Mouse (Mus musculus): ENCODE data around the gene Mpp3. TPM values are rescaled to one million over a fixed set of nuclear protein-coding genes. Genes with fewer than 3 reads are reported as not detected.

Gene Mpp3
- 57.9 and 60.4 TPM in 2 replicates for polyA plus RNA-seq (2012; rRNA removed)

- no peak within 1 kb of the TSS for H3K27ac ChIP-seq (ENCODE audit: insufficient read depth, low read length)
- TF ChIP-seq CTCF (IDR thresholded peaks at IDR 0.05; ENCODE audit: extremely low read depth, insufficient read depth, low read length) (no peak), POLR2A (IDR thresholded peaks at IDR 0.05; ENCODE audit: extremely low read depth, insufficient read depth, low read length) (no peak)
- peaks cover 9% of the 10 kb centered on the region for H3K4me1 ChIP-seq (ENCODE audit: control insufficient read depth, insufficient read depth, low read length)
- peak within 1 kb of the TSS; percentile 90; the same call in 1 of the 2 replicates for H3K4me3 ChIP-seq (ENCODE audit: insufficient read depth, low read length)
These were observed at the start of gene Mpp3 for GRCm38 (mm10) chr11:102028087-102028816. TSS of gene Mpp3 (minus strand) at chr11:102028461.

GRCm38 (mm10) chr11:102073722-102074121, 45.5 kb upstream of the Mpp3 start:
- H3K4me3 ChIP-seq (ENCODE audit: insufficient read depth, low read length): no peak overlapping the region
- peaks cover 2% of the 10 kb centered on the region; the same call in 1 of the 2 replicates for H3K4me1 ChIP-seq (ENCODE audit: control insufficient read depth, insufficient read depth, low read length)
- no peak overlapping the region for H3K27ac ChIP-seq (ENCODE audit: insufficient read depth, low read length)
- TF ChIP-seq POLR2A (IDR thresholded peaks at IDR 0.05; ENCODE audit: extremely low read depth, insufficient read depth, low read length) (no peak), CTCF (IDR thresholded peaks at IDR 0.05; ENCODE audit: extremely low read depth, insufficient read depth, low read length) (no peak)

GRCm38 (mm10) chr11:102072729-102073128, 44.5 kb upstream of the Mpp3 start:
- no peak overlapping the region for H3K4me3 ChIP-seq (ENCODE audit: insufficient read depth, low read length)
- H3K4me1 ChIP-seq (ENCODE audit: control insufficient read depth, insufficient read depth, low read length): peaks cover 2% of the 10 kb centered on the region; the same call in 1 of the 2 replicates
- no peak for TF ChIP-seq CTCF (IDR thresholded peaks at IDR 0.05; ENCODE audit: extremely low read depth, insufficient read depth, low read length)
- TF ChIP-seq POLR2A (IDR thresholded peaks at IDR 0.05; ENCODE audit: extremely low read depth, insufficient read depth, low read length): no peak
- no peak overlapping the region for H3K27ac ChIP-seq (ENCODE audit: insufficient read depth, low read length)

- no peak overlapping the region for H3K4me3 ChIP-seq (ENCODE audit: insufficient read depth, low read length)
- no peak overlapping the region for H3K27ac ChIP-seq (ENCODE audit: insufficient read depth, low read length)
- TF ChIP-seq POLR2A (IDR thresholded peaks at IDR 0.05; ENCODE audit: extremely low read depth, insufficient read depth, low read length): no peak
- TF ChIP-seq CTCF (IDR thresholded peaks at IDR 0.05; ENCODE audit: extremely low read depth, insufficient read depth, low read length): no peak
- H3K4me1 ChIP-seq (ENCODE audit: control insufficient read depth, insufficient read depth, low read length): peaks cover 2% of the 10 kb centered on the region; the same call in 1 of the 2 replicates
These were observed 42.2 kb upstream of the Mpp3 start for GRCm38 (mm10) chr11:102070426-102070825.

GRCm38 (mm10) chr11:102069633-102070032, 41.4 kb upstream of the Mpp3 start:
- no peak for TF ChIP-seq POLR2A (IDR thresholded peaks at IDR 0.05; ENCODE audit: extremely low read depth, insufficient read depth, low read length)
- TF ChIP-seq CTCF (IDR thresholded peaks at IDR 0.05; ENCODE audit: extremely low read depth, insufficient read depth, low read length): no peak
- no peak overlapping the region for H3K4me3 ChIP-seq (ENCODE audit: insufficient read depth, low read length)
- H3K4me1 ChIP-seq (ENCODE audit: control insufficient read depth, insufficient read depth, low read length): peaks cover 2% of the 10 kb centered on the region; the same call in 1 of the 2 replicates
- no peak overlapping the region for H3K27ac ChIP-seq (ENCODE audit: insufficient read depth, low read length)

GRCm38 (mm10) chr11:102068969-102069368, 40.7 kb upstream of the Mpp3 start:
- Histone ChIP-seq H3K4me1 (ENCODE audit: control insufficient read depth, insufficient read depth, low read length) (peaks cover 2% of the 10 kb centered on the region; the same call in 1 of the 2 replicates), H3K27ac (ENCODE audit: insufficient read depth, low read length) (no peak overlapping the region)
- TF ChIP-seq POLR2A (IDR thresholded peaks at IDR 0.05; ENCODE audit: extremely low read depth, insufficient read depth, low read length) (no peak), CTCF (IDR thresholded peaks at IDR 0.05; ENCODE audit: extremely low read depth, insufficient read depth, low read length) (peak; percentile 51)

GRCm38 (mm10) chr11:102063076-102063475, 34.8 kb upstream of the Mpp3 start:
- Histone ChIP-seq H3K4me3 (ENCODE audit: insufficient read depth, low read length) (no peak overlapping the region), H3K27ac (ENCODE audit: insufficient read depth, low read length) (no peak overlapping the region), H3K4me1 (ENCODE audit: control insufficient read depth, insufficient read depth, low read length) (no peaks in the 10 kb centered on the region)
- TF ChIP-seq CTCF (IDR thresholded peaks at IDR 0.05; ENCODE audit: extremely low read depth, insufficient read depth, low read length) (no peak), POLR2A (IDR thresholded peaks at IDR 0.05; ENCODE audit: extremely low read depth, insufficient read depth, low read length) (no peak)

More at GRCm38 (mm10) chr11:102068969-102069368, 40.7 kb upstream of the Mpp3 start:
- H3K4me3 ChIP-seq (ENCODE audit: insufficient read depth, low read length): no peak overlapping the region

GRCm38 (mm10) chr11:102061941-102062473, 33.7 kb upstream of the Mpp3 start:
- H3K4me1 ChIP-seq (ENCODE audit: control insufficient read depth, insufficient read depth, low read length): no peaks in the 10 kb centered on the region
- no peak overlapping the region for H3K4me3 ChIP-seq (ENCODE audit: insufficient read depth, low read length)
- no peak overlapping the region for H3K27ac ChIP-seq (ENCODE audit: insufficient read depth, low read length)
- TF ChIP-seq POLR2A (IDR thresholded peaks at IDR 0.05; ENCODE audit: extremely low read depth, insufficient read depth, low read length): no peak

GRCm38 (mm10) chr11:102061236-102061940, 33.1 kb upstream of the Mpp3 start:
- Histone ChIP-seq H3K27ac (ENCODE audit: insufficient read depth, low read length) (no peak overlapping the region), H3K4me1 (ENCODE audit: control insufficient read depth, insufficient read depth, low read length) (no peaks in the 10 kb centered on the region), H3K4me3 (ENCODE audit: insufficient read depth, low read length) (peak overlapping the region; percentile 7; the same call in 1 of the 2 replicates)
- TF ChIP-seq CTCF (IDR thresholded peaks at IDR 0.05; ENCODE audit: extremely low read depth, insufficient read depth, low read length): peak; percentile 95
- no peak for TF ChIP-seq POLR2A (IDR thresholded peaks at IDR 0.05; ENCODE audit: extremely low read depth, insufficient read depth, low read length)

Data from cortical plate, adult 2 months (tissue).